Mouse (Mus musculus): Measurements from ENCODE around the gene Espnl. TPM values are rescaled to one million over a fixed set of nuclear protein-coding genes. Genes with fewer than 3 reads are reported as not detected.

Espnl gene
- polyA plus RNA-seq (2015; fragmentation: Illumina TruSeq; extraction: RNeasy Lipid Tissue Mini Kit (QIAGEN cat#74804); ENCODE audit: insufficient read depth, low read depth, low replicate concordance): 0.52 TPM

DNA sequence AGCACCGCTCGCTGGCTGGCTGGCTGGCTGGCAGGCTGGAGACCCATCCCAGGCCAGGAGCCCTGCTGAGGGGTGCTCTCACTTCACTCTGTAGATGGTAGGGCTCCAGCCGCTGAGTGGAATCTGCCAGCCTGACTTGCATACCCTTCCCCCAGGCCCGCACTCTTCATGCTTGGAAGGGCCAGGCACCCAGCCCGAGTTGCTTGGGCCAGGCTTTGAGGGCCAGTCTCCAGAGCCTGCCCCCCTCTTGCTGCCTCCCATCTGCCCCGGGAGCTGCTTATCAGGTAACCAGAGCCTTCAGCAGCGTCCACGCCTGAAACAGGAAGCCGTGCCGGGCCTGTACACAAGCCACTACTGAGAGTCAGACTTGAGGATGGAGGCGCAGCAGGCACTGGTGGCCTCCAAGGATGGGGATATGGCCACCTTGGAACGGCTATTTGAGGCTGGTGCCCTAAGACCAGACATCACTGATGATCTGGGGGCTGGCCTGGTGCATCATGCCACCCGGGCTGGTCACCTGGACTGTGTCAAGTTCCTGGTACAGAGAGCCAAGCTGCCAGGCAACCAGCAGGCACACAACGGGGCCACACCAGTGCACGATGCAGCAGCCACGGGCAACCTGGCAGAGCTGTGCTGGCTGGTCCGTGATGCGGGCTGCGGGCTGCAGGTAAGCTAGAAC lies at the start of gene Espnl:
Espnl (plus strand) TSS at position 316 of the 679 bp plus-strand sequence.

DNA sequence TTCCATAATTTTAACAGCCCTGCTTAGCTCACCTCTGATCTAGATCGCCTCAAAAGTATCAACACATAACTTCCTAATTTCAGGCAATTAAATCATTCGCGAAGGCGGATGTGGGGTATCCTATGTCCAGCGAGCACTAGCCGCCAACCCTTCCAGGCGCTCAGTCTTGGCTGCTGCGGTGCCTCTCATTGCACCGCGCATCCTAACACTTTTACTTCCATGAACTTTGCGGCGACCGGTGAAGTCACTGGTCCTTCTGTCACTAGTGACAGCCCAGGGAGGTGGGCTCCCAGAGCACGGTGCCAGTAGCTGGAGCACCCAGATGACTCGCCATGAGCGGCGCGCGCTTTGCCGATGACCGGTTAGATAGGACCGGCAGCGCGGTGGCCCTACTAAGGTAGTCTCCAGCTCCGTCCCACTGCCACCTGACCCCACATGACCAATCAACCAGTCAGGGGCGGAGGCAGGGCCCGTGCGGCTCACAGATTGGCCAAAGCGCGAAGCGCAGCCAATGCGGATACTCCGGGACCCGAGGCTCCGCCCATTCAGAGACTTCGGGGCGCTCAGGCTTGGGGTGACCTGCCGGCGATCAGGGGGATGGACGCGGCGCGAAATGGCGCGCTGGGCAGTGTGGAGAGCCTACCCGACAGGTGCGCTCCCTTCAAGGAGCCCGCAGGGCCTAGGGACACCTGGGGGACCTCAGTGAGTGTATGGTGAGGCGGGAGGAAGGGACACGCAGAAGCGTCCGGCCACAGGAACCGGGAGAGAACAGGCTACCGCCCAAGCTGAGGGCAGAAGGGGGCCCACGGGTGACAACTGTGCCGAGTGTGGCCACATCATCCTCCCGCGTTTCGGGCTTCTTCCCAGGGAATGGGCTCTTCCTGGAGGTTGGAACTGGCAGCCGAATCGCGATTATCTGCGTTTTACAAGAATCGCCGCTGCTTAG lies 23.8 kb upstream of the Espnl start, which contains the start of gene Scly:
Scly (plus strand) TSS at position 540 of the 946 bp plus-strand sequence.

DNA sequence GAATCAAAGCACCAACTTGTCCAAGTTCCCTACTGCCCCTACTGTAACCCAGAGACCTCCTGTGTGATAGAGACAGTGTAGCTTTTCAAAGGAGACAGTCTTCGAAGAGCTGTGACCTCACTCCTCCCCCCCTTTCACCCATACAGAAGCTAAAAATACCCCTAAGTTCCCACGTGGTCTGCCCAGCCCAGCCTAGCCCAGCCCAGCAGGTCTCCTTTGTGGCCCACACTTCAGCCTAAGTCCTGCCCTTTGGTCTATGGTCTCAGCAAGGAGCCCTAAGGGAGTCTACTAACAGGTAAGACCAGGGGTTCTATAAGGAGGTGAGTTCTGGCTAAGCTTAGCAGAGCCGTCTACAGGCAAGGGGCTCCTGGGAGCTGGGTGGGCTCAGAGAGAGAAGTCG lies 29.0 kb downstream of the Espnl start, which contains the start of gene Klhl30:
Klhl30 (plus strand) TSS at position 176 of the 400 bp plus-strand sequence.

DNA sequence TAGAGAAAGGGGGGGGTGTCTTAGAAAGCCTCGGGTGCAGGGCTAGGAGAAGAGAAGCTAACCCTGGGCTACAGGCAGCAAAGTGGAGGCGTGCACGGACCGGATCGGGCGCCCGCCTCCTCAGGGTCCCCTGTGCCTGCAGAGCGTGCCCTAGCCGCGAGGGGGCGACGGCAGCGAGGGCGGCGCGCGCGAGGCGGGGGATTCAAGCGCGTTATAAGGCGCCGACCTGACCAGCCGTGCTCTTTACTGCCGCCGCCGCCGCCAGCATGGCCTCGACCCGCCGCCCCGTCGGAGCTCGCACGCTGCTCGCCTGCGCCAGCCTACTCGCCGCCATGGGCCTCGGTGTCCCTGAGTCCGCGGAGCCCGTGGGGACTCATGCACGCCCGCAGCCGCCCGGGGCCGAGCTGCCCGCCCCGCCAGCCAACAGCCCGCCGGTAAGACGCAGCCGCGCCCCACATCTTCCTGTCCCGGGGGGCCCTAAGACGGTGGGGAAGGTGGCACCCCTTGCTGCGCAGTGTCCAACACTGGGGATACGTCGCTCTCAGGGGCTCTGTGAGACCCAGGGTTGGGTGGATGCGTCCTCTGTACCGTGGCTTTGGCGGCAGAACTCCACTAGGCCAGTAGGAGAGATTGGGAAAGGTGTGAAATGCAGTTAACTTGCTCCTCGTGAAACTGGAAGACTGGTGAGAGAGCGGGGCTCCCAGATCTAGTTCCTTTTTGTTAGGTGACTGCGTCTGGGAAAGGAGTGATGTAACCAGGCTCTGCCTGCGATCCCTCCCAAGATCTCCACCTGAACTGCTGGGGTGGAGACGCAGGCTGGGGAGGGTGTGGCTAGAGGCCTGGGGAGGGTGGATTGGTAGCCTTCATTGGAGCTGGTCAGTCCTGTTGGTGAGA lies 44.6 kb downstream of the Espnl start, which contains the start of gene Erfe:
Erfe (plus strand) TSS at position 216 of the 894 bp plus-strand sequence.

Other genes starting within 250 kb of the Espnl start
- not detected for gene Rbm44, start 177.0 kb upstream of the Espnl start, polyA plus RNA-seq (2015; fragmentation: Illumina TruSeq; extraction: RNeasy Lipid Tissue Mini Kit (QIAGEN cat#74804); ENCODE audit: insufficient read depth, low read depth, low replicate concordance)
- 9.2 TPM for gene Ramp1, start 142.3 kb upstream of the Espnl start, polyA plus RNA-seq (2015; fragmentation: Illumina TruSeq; extraction: RNeasy Lipid Tissue Mini Kit (QIAGEN cat#74804); ENCODE audit: insufficient read depth, low read depth, low replicate concordance)
- gene Ube2f, start 71.8 kb upstream of the Espnl start, polyA plus RNA-seq (2015; fragmentation: Illumina TruSeq; extraction: RNeasy Lipid Tissue Mini Kit (QIAGEN cat#74804); ENCODE audit: insufficient read depth, low read depth, low replicate concordance): 28.6 TPM
- gene Scly, start 23.7 kb upstream of the Espnl start, polyA plus RNA-seq (2015; fragmentation: Illumina TruSeq; extraction: RNeasy Lipid Tissue Mini Kit (QIAGEN cat#74804); ENCODE audit: insufficient read depth, low read depth, low replicate concordance): 13.3 TPM
- 0.78 TPM for gene Klhl30, start 28.9 kb downstream of the Espnl start, polyA plus RNA-seq (2015; fragmentation: Illumina TruSeq; extraction: RNeasy Lipid Tissue Mini Kit (QIAGEN cat#74804); ENCODE audit: insufficient read depth, low read depth, low replicate concordance)
- not detected for gene Erfe, start 44.4 kb downstream of the Espnl start, polyA plus RNA-seq (2015; fragmentation: Illumina TruSeq; extraction: RNeasy Lipid Tissue Mini Kit (QIAGEN cat#74804); ENCODE audit: insufficient read depth, low read depth, low replicate concordance)
- 36.3 TPM for gene Ilkap, start 76.7 kb downstream of the Espnl start, polyA plus RNA-seq (2015; fragmentation: Illumina TruSeq; extraction: RNeasy Lipid Tissue Mini Kit (QIAGEN cat#74804); ENCODE audit: insufficient read depth, low read depth, low replicate concordance)
- 8.0 TPM for gene Hes6, start 92.0 kb downstream of the Espnl start, polyA plus RNA-seq (2015; fragmentation: Illumina TruSeq; extraction: RNeasy Lipid Tissue Mini Kit (QIAGEN cat#74804); ENCODE audit: insufficient read depth, low read depth, low replicate concordance)
- gene Per2, start 137.2 kb downstream of the Espnl start, polyA plus RNA-seq (2015; fragmentation: Illumina TruSeq; extraction: RNeasy Lipid Tissue Mini Kit (QIAGEN cat#74804); ENCODE audit: insufficient read depth, low read depth, low replicate concordance): 4.2 TPM
- 1.8 TPM for gene Traf3ip1, start 172.6 kb downstream of the Espnl start, polyA plus RNA-seq (2015; fragmentation: Illumina TruSeq; extraction: RNeasy Lipid Tissue Mini Kit (QIAGEN cat#74804); ENCODE audit: insufficient read depth, low read depth, low replicate concordance)
- 2.1 TPM for gene Asb1, start 218.5 kb downstream of the Espnl start, polyA plus RNA-seq (2015; fragmentation: Illumina TruSeq; extraction: RNeasy Lipid Tissue Mini Kit (QIAGEN cat#74804); ENCODE audit: insufficient read depth, low read depth, low replicate concordance)